In genomic region chr15:53399663-53400553, GRCm38 (mm10) we compare ENCODE assay signal across 12 mouse cellular contexts.
DNase-seq lines count a peak whose midpoint lies in the region; ATAC-seq and TF ChIP-seq lines count a peak whose summit lies in the region.
"Had no signal": no experiment of that assay in that cellular context is flagged by ENCODE, and none has a peak within 500 bp of the region (broad histone marks: within the 10 kb centered on the region; RNA-seq: fewer than 3 reads in every experiment).

No protein-coding gene starts in this region.

- no peaks in the 10 kb centered on the region for H3K9me3 ChIP-seq in kidney, postnatal 0 days (replicated peaks; ENCODE audit: low read length)
- H3K9me3 ChIP-seq: embryonic facial prominence, embryonic 15.5 days; hindbrain, embryonic 12.5 days had no signal

- H3K36me3 ChIP-seq in kidney, postnatal 0 days (ENCODE audit: insufficient read depth, low read length), result no peaks in the 10 kb centered on the region
- H3K36me3 ChIP-seq: embryonic facial prominence, embryonic 15.5 days; hindbrain, embryonic 12.5 days had no signal

- peak; percentile 32 for DNase-seq in kidney, postnatal 0 days (ENCODE audit: low spot score)
- no peak for DNase-seq in kidney, adult 11 months
- peak; percentile 32 for DNase-seq in MEL-GATA-1-ER (ENCODE audit: extremely low read depth, low read depth)
- DNase-seq in monocyte, adult 2 months (ENCODE audit: low read depth in 1 of 2, low spot score in 2 of 2), result peak; percentile 11 to 26
- no peak for DNase-seq in layer of hippocampus, adult 18-20 months (ENCODE audit: low spot score in 2 of 2)
- DNase-seq: adrenal gland, adult 8-10 months; cerebellum, adult 11-12 months; thymus, adult 2 months had no signal

- H3K27me3 ChIP-seq in kidney, postnatal 0 days (ENCODE audit: insufficient read depth, low read length), result no peaks in the 10 kb centered on the region
- H3K27me3 ChIP-seq: embryonic facial prominence, embryonic 15.5 days; hindbrain, embryonic 12.5 days had no signal

- no peak for ATAC-seq in kidney, postnatal 0 days (replicated peaks; ENCODE audit: low FRiP score, low read depth)
- peak; percentile 93 for ATAC-seq in common myeloid progenitor, adult 5-6 weeks (replicated peaks; ENCODE audit: low read depth, poor library complexity, severe bottlenecking)
- no peak for ATAC-seq in inflammation-experienced regulatory T-cells, adult 6 months

- no peak overlapping the region for H3K9ac ChIP-seq in kidney, postnatal 0 days (ENCODE audit: low read depth, low read length)
- H3K9ac ChIP-seq: embryonic facial prominence, embryonic 15.5 days; hindbrain, embryonic 12.5 days had no signal

- H3K4me2 ChIP-seq in kidney, postnatal 0 days (ENCODE audit: low read length), result no peak overlapping the region
- H3K4me2 ChIP-seq: embryonic facial prominence, embryonic 15.5 days; hindbrain, embryonic 12.5 days had no signal

- no peaks in the 10 kb centered on the region for H3K4me1 ChIP-seq in kidney, postnatal 0 days (replicated peaks; ENCODE audit: insufficient read depth, low read length)
- H3K4me1 ChIP-seq: embryonic facial prominence, embryonic 15.5 days; hindbrain, embryonic 12.5 days had no signal

- 72% methylated on average over 11 of the region's 11 CpGs for WGBS in kidney, postnatal 0 days

- TF ChIP-seq CTCF in kidney, postnatal 0 days (IDR thresholded peaks at IDR 0.05; ENCODE audit: low read depth), result no peak

- H3K4me3 ChIP-seq in kidney, postnatal 0 days (replicated peaks; ENCODE audit: low read depth, low read length), result no peak overlapping the region
- H3K4me3 ChIP-seq: embryonic facial prominence, embryonic 15.5 days; hindbrain, embryonic 12.5 days had no signal

- no peak overlapping the region for H3K27ac ChIP-seq in kidney, postnatal 0 days
- H3K27ac ChIP-seq: embryonic facial prominence, embryonic 15.5 days; hindbrain, embryonic 12.5 days had no signal

Comparison
In these comparisons a context has a peak if more than half of its experiments do, and no peak if none do; other contexts are left out.
1. DNase-seq: peak in kidney, postnatal 0 days (single experiment), MEL-GATA-1-ER (single experiment) and monocyte, adult 2 months (2 of 2); none in kidney, adult 11 months (single experiment) and layer of hippocampus, adult 18-20 months (0 of 2).